Mouse (Mus musculus) G1E (cell line): Measurements from ENCODE around the gene Arrdc5.
A peak's percentile ranks its signal among the peaks of the same experiment; 100 is the strongest.

Experiments used
- CTCF ChIP-seq: IDR thresholded peaks from 2 replicates; pipeline ENCODE4 v1.5.1; 2012; ENCODE audit warnings: low read depth, low read length, inconsistent platforms, mixed read lengths
- GATA1 ChIP-seq: IDR thresholded peaks from 2 replicates; pipeline ENCODE4 v1.6.1; 2012; ENCODE audit warnings: borderline replicate concordance, low read length, inconsistent platforms, mixed read lengths
- GATA2 ChIP-seq: IDR thresholded peaks from 2 replicates; pipeline ENCODE4 v1.6.1; 2012; ENCODE audit warnings: low read depth, low read length, inconsistent platforms, borderline replicate concordance
- POLR2AphosphoS5 ChIP-seq: IDR thresholded peaks from 2 replicates; pipeline ENCODE4 v1.6.1; 2012; ENCODE audit warnings: low read depth, low read length, inconsistent platforms; ENCODE audit not compliant: insufficient replicate concordance
- TAL1 ChIP-seq: conservative IDR thresholded peaks from 2 replicates; pipeline ENCODE4 v1.6.1; 2012; ENCODE audit warnings: low read depth, low read length, inconsistent platforms, mixed read lengths

GRCm38 (mm10) chr17:56264020-56264419 lies 36.1 kb downstream of the Arrdc5 start:
- TF ChIP-seq CTCF (peak; percentile 92), TAL1 (no peak), GATA1 (no peak), POLR2AphosphoS5 (no peak), GATA2 (no peak)
